Mouse (Mus musculus) Patski (cell line): ENCODE results near the gene Dab1. TPM values are rescaled to one million over a fixed set of nuclear protein-coding genes. Genes with fewer than 3 reads are reported as not detected.
A peak's percentile ranks its signal among the peaks of the same experiment; 100 is the strongest.

ENCODE experiments used
- ATAC-seq: fragments of 100-300 bp; one replicate; pipeline ENCODE4 v1.8.0; 2021
- CTCF ChIA-PET: fragments of 350-600 bp; sonication (Branson Sonifier 250); formaldehyde crosslinking; loops from one replicate; lab custom pipeline; 2022; ENCODE audit warnings: inconsistent platforms; lab: Charles Lee
- POLR2A ChIA-PET: fragments of 350-600 bp; sonication (Branson Sonifier 250); formaldehyde crosslinking; loops from one replicate; lab custom pipeline; 2022; ENCODE audit warnings: antibody characterized with exemption, inconsistent platforms; lab: Charles Lee
- DNase-seq: peaks from one replicate; pipeline ENCODE4 v3.0.0-alpha.2; 2011; ENCODE audit warnings: low read depth, low spot score
- H3K27me3 ChIP-seq: fragments of 371-371 bp; one replicate; pipeline ENCODE4 v1.5.1; 2021
- CTCF ChIP-seq: fragments of 100-300 bp; IDR thresholded peaks from one replicate; pipeline ENCODE4 v1.5.1; 2021
- in situ Hi-C: fragments of 300-500 bp; cut with MboI; formaldehyde crosslinking; loops from 3 replicates; pipeline ENCODE4 v1.11.1; 2018; ENCODE audit warnings: low pct_unique_long_range_greater_than_20kb, mixed read lengths
- polyA plus RNA-seq: library from polyadenylated mRNA; unstranded; gene quantifications from one replicate; pipeline ENCODE4 v1.2.3, GENCODE M21; 2021

Dab1 gene
- polyA plus RNA-seq, 1 experiment from 2014 or later = 0.08 TPM

- no peak for ATAC-seq
- no peak for DNase-seq
- TF ChIP-seq CTCF = peak; percentile 7
- POLR2A ChIA-PET = no interaction called here
- CTCF ChIA-PET = no interaction called here
- no peaks in the 10 kb centered on the region for H3K27me3 ChIP-seq
- in situ Hi-C loops = no loop called here
Observed at GRCm38 (mm10) chr4:104570523-104570922, 951.4 kb downstream of the Dab1 start.

- no peaks in the 10 kb centered on the region for H3K27me3 ChIP-seq
- TF ChIP-seq CTCF = no peak
- no peak for ATAC-seq
- DNase-seq = no peak
- in situ Hi-C loops = no loop called here
- POLR2A ChIA-PET = no interaction called here
- CTCF ChIA-PET = no interaction called here
Observed at GRCm38 (mm10) chr4:104572440-104572839, 953.3 kb downstream of the Dab1 start.

GRCm38 (mm10) chr4:104573419-104573818, 954.3 kb downstream of the Dab1 start:
- no peak for TF ChIP-seq CTCF
- H3K27me3 ChIP-seq = no peaks in the 10 kb centered on the region
- DNase-seq = no peak
- POLR2A ChIA-PET = no interaction called here
- no peak for ATAC-seq
- in situ Hi-C loops = no loop called here
- CTCF ChIA-PET = no interaction called here

- DNase-seq = no peak
- in situ Hi-C loops = no loop called here
- H3K27me3 ChIP-seq = no peaks in the 10 kb centered on the region
- no peak for ATAC-seq
- TF ChIP-seq CTCF = no peak
- ChIA-PET CTCF (no interaction called here), POLR2A (no interaction called here)
Observed at GRCm38 (mm10) chr4:104578370-104578769, 959.2 kb downstream of the Dab1 start.

GRCm38 (mm10) chr4:104579946-104580544, 960.9 kb downstream of the Dab1 start:
- in situ Hi-C loops = no loop called here
- POLR2A ChIA-PET = interaction anchor here (0.6 kb wide), 1 partner anchor 76 kb away, joined by 3 read pairs; no protein-coding TSS in a partner anchor
- no peak for DNase-seq
- ATAC-seq = no peak
- CTCF ChIA-PET = interaction anchor here (1.0 kb wide), 2 partner anchors 26 to 47 kb away, joined by 3 to 4 read pairs; no protein-coding TSS in a partner anchor
- H3K27me3 ChIP-seq = no peaks in the 10 kb centered on the region
- no peak for TF ChIP-seq CTCF

GRCm38 (mm10) chr4:104582726-104583125, 963.6 kb downstream of the Dab1 start:
- in situ Hi-C loops = no loop called here
- H3K27me3 ChIP-seq = no peaks in the 10 kb centered on the region
- ATAC-seq (no peak), DNase-seq (no peak)
- TF ChIP-seq CTCF = no peak
- ChIA-PET CTCF (no interaction called here), POLR2A (no interaction called here)

GRCm38 (mm10) chr4:104587826-104588225, 968.7 kb downstream of the Dab1 start:
- TF ChIP-seq CTCF = no peak
- no peaks in the 10 kb centered on the region for H3K27me3 ChIP-seq
- ATAC-seq = no peak
- ChIA-PET CTCF (interaction anchor here (0.6 kb wide), 1 partner anchor 30 kb away, joined by 3 read pairs; no protein-coding TSS in a partner anchor), POLR2A (no interaction called here)
- in situ Hi-C loops = no loop called here
- no peak for DNase-seq

- ATAC-seq = no peak
- ChIA-PET CTCF (no interaction called here), POLR2A (no interaction called here)
- no peaks in the 10 kb centered on the region for H3K27me3 ChIP-seq
- DNase-seq = no peak
- TF ChIP-seq CTCF = no peak
- in situ Hi-C loops = no loop called here
Observed at GRCm38 (mm10) chr4:104596936-104597335, 977.8 kb downstream of the Dab1 start.

GRCm38 (mm10) chr4:104597490-104598465, 978.6 kb downstream of the Dab1 start:
- ATAC-seq = no peak
- in situ Hi-C loops = no loop called here
- H3K27me3 ChIP-seq = no peaks in the 10 kb centered on the region
- peak; percentile 9 for DNase-seq
- ChIA-PET POLR2A (no interaction called here), CTCF (no interaction called here)
- TF ChIP-seq CTCF = no peak

- TF ChIP-seq CTCF = no peak
- POLR2A ChIA-PET = no interaction called here
- CTCF ChIA-PET = no interaction called here
- DNase-seq = no peak
- in situ Hi-C loops = no loop called here
- ATAC-seq = no peak
- H3K27me3 ChIP-seq = no peaks in the 10 kb centered on the region
Observed at GRCm38 (mm10) chr4:104602804-104603203, 983.6 kb downstream of the Dab1 start.

GRCm38 (mm10) chr4:104604298-104604697, 985.1 kb downstream of the Dab1 start:
- ATAC-seq (no peak), DNase-seq (no peak)
- in situ Hi-C loops = no loop called here
- CTCF ChIA-PET = interaction anchor here (1.4 to 1.6 kb wide), 2 partner anchors 11 to 16 kb away, joined by 3 to 5 read pairs; no protein-coding TSS in a partner anchor
- POLR2A ChIA-PET = interaction anchor here (0.7 kb wide), 1 partner anchor 37 kb away, joined by 3 read pairs; no protein-coding TSS in a partner anchor
- TF ChIP-seq CTCF = no peak
- no peaks in the 10 kb centered on the region for H3K27me3 ChIP-seq
